Mouse (Mus musculus): ENCODE measurements around the gene Sfi1. TPM values are rescaled to one million over a fixed set of nuclear protein-coding genes. Genes with fewer than 3 reads are reported as not detected.
"Not testable (repeated sequence)": the region's sequence is repeated elsewhere in the genome, so short reads cannot be mapped to it uniquely, and the experiment has no call there.

Gene Sfi1
- polyA plus RNA-seq, 1 experiment from 2014 or later = 10.9 TPM

GRCm38 (mm10) chr11:3205207-3205606 is 11.9 kb upstream of the Sfi1 start:
- 89% methylated on average over 3 of the region's 3 CpGs for WGBS
- Histone ChIP-seq H3K4me3 (ENCODE audit: low read depth, low read length) (no peak overlapping the region), H3K27me3 (replicated peaks; ENCODE audit: control insufficient read depth, insufficient read depth, low read length) (no peaks in the 10 kb centered on the region), H3K36me3 (ENCODE audit: control insufficient read depth, insufficient read depth, low read length) (peaks cover 33% of the 10 kb centered on the region), H3K4me2 (peak overlapping the region; percentile 51), H3K4me1 (replicated peaks; ENCODE audit: control insufficient read depth, insufficient read depth, low read length) (peaks cover 5% of the 10 kb centered on the region; the same call in 1 of the 2 replicates), H3K9me3 (ENCODE audit: control insufficient read depth, low read length) (no peaks in the 10 kb centered on the region), H3K9ac (ENCODE audit: low read depth, low read length) (no peak overlapping the region), H3K27ac (ENCODE audit: low read depth, low read length) (no peak overlapping the region)
- DNase-seq (ENCODE audit: low spot score) = no peak
- no peak for ATAC-seq (replicated peaks; ENCODE audit: low FRiP score)

- Histone ChIP-seq H3K27ac (ENCODE audit: low read depth, low read length) (no peak overlapping the region), H3K9me3 (ENCODE audit: control insufficient read depth, low read length) (no peaks in the 10 kb centered on the region), H3K4me1 (replicated peaks; ENCODE audit: control insufficient read depth, insufficient read depth, low read length) (peaks cover 5% of the 10 kb centered on the region; the same call in 1 of the 2 replicates), H3K4me3 (ENCODE audit: low read depth, low read length) (peak overlapping the region; percentile 53), H3K4me2 (peak overlapping the region; percentile 51), H3K9ac (ENCODE audit: low read depth, low read length) (0 out of 2 replicates have a peak overlapping the region, but pooled peaks have one; percentile 3), H3K27me3 (replicated peaks; ENCODE audit: control insufficient read depth, insufficient read depth, low read length) (no peaks in the 10 kb centered on the region), H3K36me3 (ENCODE audit: control insufficient read depth, insufficient read depth, low read length) (peaks cover 25% of the 10 kb centered on the region)
- ATAC-seq (replicated peaks; ENCODE audit: low FRiP score) = no peak
- no peak for DNase-seq (ENCODE audit: low spot score)
- 78% methylated on average over 2 of the region's 2 CpGs for WGBS
These were observed 10.5 kb upstream of the Sfi1 start for GRCm38 (mm10) chr11:3203771-3204170.

GRCm38 (mm10) chr11:3202781-3203441 is 9.6 kb upstream of the Sfi1 start:
- H3K27me3 ChIP-seq (replicated peaks; ENCODE audit: control insufficient read depth, insufficient read depth, low read length) = no peaks in the 10 kb centered on the region
- ATAC-seq (replicated peaks; ENCODE audit: low FRiP score) (peak; percentile 43), DNase-seq (ENCODE audit: low spot score) (peak; percentile 63)
- peaks cover 25% of the 10 kb centered on the region for H3K36me3 ChIP-seq (ENCODE audit: control insufficient read depth, insufficient read depth, low read length)
- H3K4me3 ChIP-seq (ENCODE audit: low read depth, low read length) = peak overlapping the region; percentile 53
- WGBS = 0% methylated on average over 34 of the region's 57 CpGs
- H3K4me1 ChIP-seq (replicated peaks; ENCODE audit: control insufficient read depth, insufficient read depth, low read length) = peaks cover 5% of the 10 kb centered on the region; the same call in 1 of the 2 replicates
- H3K9ac ChIP-seq (ENCODE audit: low read depth, low read length) = peak overlapping the region; percentile 58
- no peaks in the 10 kb centered on the region for H3K9me3 ChIP-seq (ENCODE audit: control insufficient read depth, low read length)
- H3K27ac ChIP-seq (ENCODE audit: low read depth, low read length) = peak overlapping the region; percentile 3
- H3K4me2 ChIP-seq = peak overlapping the region; percentile 51

GRCm38 (mm10) chr11:3202231-3202701 is 9.0 kb upstream of the Sfi1 start, which contains the start of gene Eif4enif1:
TSS of gene Eif4enif1 (plus strand) at chr11:3202392.
- Histone ChIP-seq H3K27me3 (replicated peaks; ENCODE audit: control insufficient read depth, insufficient read depth, low read length) (no peaks in the 10 kb centered on the region), H3K27ac (ENCODE audit: low read depth, low read length) (peak within 1 kb of the TSS; percentile 3), H3K4me2 (peak within 1 kb of the TSS; percentile 51), H3K9me3 (ENCODE audit: control insufficient read depth, low read length) (no peaks in the 10 kb centered on the region), H3K36me3 (ENCODE audit: control insufficient read depth, insufficient read depth, low read length) (peaks cover 23% of the 10 kb centered on the region), H3K9ac (ENCODE audit: low read depth, low read length) (peak within 1 kb of the TSS; percentile 58), H3K4me1 (replicated peaks; ENCODE audit: control insufficient read depth, insufficient read depth, low read length) (peaks cover 5% of the 10 kb centered on the region; the same call in 1 of the 2 replicates), H3K4me3 (ENCODE audit: low read depth, low read length) (peak within 1 kb of the TSS; percentile 53)
- WGBS = under 1% methylated on average over 45 of the region's 57 CpGs
- ATAC-seq (replicated peaks; ENCODE audit: low FRiP score) = peak; percentile 77
- DNase-seq (ENCODE audit: low spot score) = peak; percentile 93

- H3K36me3 ChIP-seq (ENCODE audit: control insufficient read depth, insufficient read depth, low read length) = peaks cover 19% of the 10 kb centered on the region
- H3K9me3 ChIP-seq (ENCODE audit: control insufficient read depth, low read length) = no peaks in the 10 kb centered on the region
- H3K9ac ChIP-seq (ENCODE audit: low read depth, low read length) = peak overlapping the region; percentile 21
- H3K4me1 ChIP-seq (replicated peaks; ENCODE audit: control insufficient read depth, insufficient read depth, low read length) = peaks cover 5% of the 10 kb centered on the region; the same call in 1 of the 2 replicates
- WGBS = 8% methylated on average over 16 of the region's 16 CpGs
- H3K27ac ChIP-seq (ENCODE audit: low read depth, low read length) = 0 out of 2 replicates have a peak overlapping the region, but pooled peaks have one; percentile 0
- H3K4me2 ChIP-seq = peak overlapping the region; percentile 37
- H3K27me3 ChIP-seq (replicated peaks; ENCODE audit: control insufficient read depth, insufficient read depth, low read length) = no peaks in the 10 kb centered on the region
- DNase-seq (ENCODE audit: low spot score) = peak; percentile 42
- peak; percentile 0; the same call in 1 of the 2 replicates for ATAC-seq (replicated peaks; ENCODE audit: low FRiP score)
- peak overlapping the region; percentile 53 for H3K4me3 ChIP-seq (ENCODE audit: low read depth, low read length)
These were observed 8.3 kb upstream of the Sfi1 start for GRCm38 (mm10) chr11:3201326-3202230.

- H3K9me3 ChIP-seq (ENCODE audit: control insufficient read depth, low read length); H3K27me3 ChIP-seq (replicated peaks; ENCODE audit: control insufficient read depth, insufficient read depth, low read length); H3K27ac ChIP-seq (ENCODE audit: low read depth, low read length); H3K4me3 ChIP-seq (ENCODE audit: low read depth, low read length); DNase-seq (ENCODE audit: low spot score); H3K4me2 ChIP-seq; H3K9ac ChIP-seq (ENCODE audit: low read depth, low read length); H3K4me1 ChIP-seq (replicated peaks; ENCODE audit: control insufficient read depth, insufficient read depth, low read length); ATAC-seq (replicated peaks; ENCODE audit: low FRiP score): not testable (repeated sequence)
- 88% methylated on average over 6 of the region's 7 CpGs for WGBS
- H3K36me3 ChIP-seq (ENCODE audit: control insufficient read depth, insufficient read depth, low read length) = peaks cover 11% of the 10 kb centered on the region
These were observed 7.4 kb upstream of the Sfi1 start for GRCm38 (mm10) chr11:3200636-3201035.

DNA sequence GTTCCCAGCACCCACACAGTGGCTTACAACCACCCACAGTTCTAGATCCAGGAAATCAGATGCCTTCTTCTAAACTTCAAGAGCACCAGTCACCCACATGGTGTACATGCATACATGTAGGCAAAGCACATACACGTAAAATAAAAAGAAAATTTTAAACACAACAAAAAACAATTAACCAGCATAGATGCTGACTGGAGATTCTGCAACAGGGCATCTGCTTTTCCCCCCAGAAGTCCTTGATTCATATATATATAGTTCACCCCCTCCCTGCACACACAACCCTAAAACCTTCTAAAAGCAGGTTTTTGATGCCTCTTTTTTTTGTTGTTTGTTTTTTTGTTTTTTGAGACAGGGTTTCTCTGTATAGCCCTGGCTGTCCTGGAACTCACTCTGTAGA is 10.6 kb downstream of the Sfi1 start:
- WGBS = 70% methylated on average over 1 of the region's 1 CpGs

DNA sequence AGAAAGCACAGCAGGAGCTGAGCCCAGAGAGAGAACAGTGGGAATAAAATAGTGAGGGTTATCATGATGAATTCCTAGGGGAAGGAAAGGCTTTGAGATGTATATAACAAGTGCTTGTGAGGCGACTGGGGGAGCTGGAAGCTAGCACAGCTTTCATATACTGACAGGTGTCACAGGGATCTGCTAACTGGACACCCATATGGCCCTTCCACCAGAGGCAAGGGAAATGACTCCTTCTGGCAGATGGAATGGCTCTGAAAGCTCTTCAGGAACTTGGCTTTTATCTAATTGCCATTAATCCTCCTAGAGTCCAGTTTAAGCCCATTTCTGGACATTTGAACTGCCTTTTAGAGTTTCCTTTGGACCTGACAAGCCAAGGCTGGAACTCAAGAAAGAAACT is 11.3 kb downstream of the Sfi1 start:
- H3K27ac ChIP-seq (ENCODE audit: low read depth, low read length); H3K36me3 ChIP-seq (ENCODE audit: control insufficient read depth, insufficient read depth, low read length); H3K27me3 ChIP-seq (replicated peaks; ENCODE audit: control insufficient read depth, insufficient read depth, low read length); H3K9me3 ChIP-seq (ENCODE audit: control insufficient read depth, low read length); H3K4me3 ChIP-seq (ENCODE audit: low read depth, low read length); DNase-seq (ENCODE audit: low spot score); ATAC-seq (replicated peaks; ENCODE audit: low FRiP score); H3K9ac ChIP-seq (ENCODE audit: low read depth, low read length); H3K4me1 ChIP-seq (replicated peaks; ENCODE audit: control insufficient read depth, insufficient read depth, low read length); H3K4me2 ChIP-seq: not testable (repeated sequence)
- 55% methylated on average over 1 of the region's 1 CpGs for WGBS

More for the DNA sequence above, 10.6 kb downstream of the Sfi1 start:
- not testable (repeated sequence) for H3K4me1 ChIP-seq (replicated peaks; ENCODE audit: control insufficient read depth, insufficient read depth, low read length); H3K27ac ChIP-seq (ENCODE audit: low read depth, low read length); H3K4me2 ChIP-seq; ATAC-seq (replicated peaks; ENCODE audit: low FRiP score); H3K27me3 ChIP-seq (replicated peaks; ENCODE audit: control insufficient read depth, insufficient read depth, low read length); H3K9me3 ChIP-seq (ENCODE audit: control insufficient read depth, low read length); H3K9ac ChIP-seq (ENCODE audit: low read depth, low read length); H3K4me3 ChIP-seq (ENCODE audit: low read depth, low read length); DNase-seq (ENCODE audit: low spot score); H3K36me3 ChIP-seq (ENCODE audit: control insufficient read depth, insufficient read depth, low read length)

Data from liver, embryonic 11.5 days (tissue).